Comparison of ENCODE assay signal across 8 mouse cellular contexts in the genomic region with DNA sequence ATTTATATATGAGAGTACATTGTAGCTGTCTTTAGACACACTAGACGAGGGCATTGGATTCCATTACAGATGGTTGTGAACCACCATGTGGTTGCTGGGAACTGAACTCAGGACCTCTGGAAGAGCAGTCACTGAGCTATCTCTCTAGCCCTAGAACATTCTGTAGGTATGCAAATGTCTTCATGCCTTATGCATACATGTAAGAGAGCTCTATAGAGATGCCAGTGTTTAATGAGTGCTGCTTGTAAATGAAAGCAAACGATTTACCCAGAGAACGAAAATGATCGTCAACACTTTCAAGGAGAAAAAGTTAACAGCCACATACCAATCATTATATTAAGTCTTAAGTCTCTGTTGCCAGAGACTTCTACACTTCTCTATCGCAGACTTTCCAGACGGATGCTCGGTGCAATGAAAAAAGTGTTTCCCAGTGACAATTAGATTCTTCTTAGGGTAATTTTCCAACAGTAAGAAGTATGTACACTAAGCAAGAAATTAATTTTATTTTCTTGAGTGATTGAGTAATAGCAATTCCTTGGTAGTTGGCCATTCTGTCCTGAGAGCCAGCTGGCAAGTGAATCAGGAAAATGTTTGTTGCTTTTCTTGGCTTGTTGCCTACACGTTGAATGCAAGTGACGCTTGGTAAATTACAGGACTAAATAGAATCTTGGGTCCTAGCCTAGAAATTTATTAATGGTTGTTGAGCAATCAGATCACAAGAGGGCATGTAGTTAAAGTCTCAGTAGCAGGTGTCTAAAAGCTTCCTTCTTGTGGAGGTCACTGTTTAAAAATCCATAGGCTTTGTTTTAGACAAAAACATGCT.
A peak's percentile ranks its signal among the peaks of the same experiment; 100 is the strongest.
DNase-seq lines count a peak whose midpoint lies in the region; ATAC-seq and TF ChIP-seq lines count a peak whose summit lies in the region.

No protein-coding gene starts in this region.

- H3K4me1 ChIP-seq in midbrain, postnatal 0 days (ENCODE audit: insufficient read depth, low read length), result no peaks in the 10 kb centered on the region
- H3K4me1 ChIP-seq in midbrain, embryonic 16.5 days (ENCODE audit: control insufficient read depth, insufficient read depth, low read length), result peaks cover 3% of the 10 kb centered on the region; the same call in 1 of the 2 replicates
- no peaks in the 10 kb centered on the region for H3K4me1 ChIP-seq in cerebellum, adult 2 months (ENCODE audit: control insufficient read depth, insufficient read depth, low read length)
- H3K4me1 ChIP-seq in midbrain, embryonic 13.5 days (replicated peaks), result no peaks in the 10 kb centered on the region

- H3K4me3 ChIP-seq in midbrain, postnatal 0 days (ENCODE audit: low read depth, low read length), result no peak overlapping the region
- H3K4me3 ChIP-seq in midbrain, embryonic 16.5 days (ENCODE audit: low read depth, low read length), result no peak overlapping the region
- H3K4me3 ChIP-seq in cerebellum, adult 2 months (replicated peaks; ENCODE audit: insufficient read depth, low read depth, low read length), result no peak overlapping the region
- no peak overlapping the region for H3K4me3 ChIP-seq in midbrain, embryonic 13.5 days (replicated peaks)

- no peak for ATAC-seq in midbrain, postnatal 0 days (ENCODE audit: low FRiP score)
- no peak for ATAC-seq in midbrain, embryonic 16.5 days
- no peak for ATAC-seq in midbrain, embryonic 13.5 days

- no peaks in the 10 kb centered on the region for H3K27me3 ChIP-seq in midbrain, postnatal 0 days (ENCODE audit: insufficient read depth, low read length)
- no peaks in the 10 kb centered on the region for H3K27me3 ChIP-seq in midbrain, embryonic 16.5 days (ENCODE audit: control insufficient read depth, insufficient read depth, low read depth, low read length)
- H3K27me3 ChIP-seq in cerebellum, adult 2 months (ENCODE audit: control insufficient read depth, insufficient read depth, low read length), result no peaks in the 10 kb centered on the region
- no peaks in the 10 kb centered on the region for H3K27me3 ChIP-seq in midbrain, embryonic 13.5 days

- H3K9me3 ChIP-seq in midbrain, postnatal 0 days (ENCODE audit: low read length), result no peaks in the 10 kb centered on the region
- no peaks in the 10 kb centered on the region for H3K9me3 ChIP-seq in midbrain, embryonic 16.5 days (replicated peaks; ENCODE audit: control insufficient read depth, low read length, poor library complexity, severe bottlenecking)
- no peaks in the 10 kb centered on the region for H3K9me3 ChIP-seq in midbrain, embryonic 13.5 days

- WGBS in midbrain, postnatal 0 days, result 85% methylated on average over 9 of the region's 9 CpGs
- 75% methylated on average over 9 of the region's 9 CpGs for WGBS in midbrain, embryonic 16.5 days
- 16% methylated on average over 9 of the region's 9 CpGs for WGBS in cerebellum, adult 2 months
- WGBS in midbrain, embryonic 13.5 days, result 90% methylated on average over 9 of the region's 9 CpGs

- H3K9ac ChIP-seq in midbrain, postnatal 0 days (replicated peaks; ENCODE audit: low read length, poor library complexity, severe bottlenecking), result no peak overlapping the region
- H3K9ac ChIP-seq in midbrain, embryonic 16.5 days (ENCODE audit: low read depth, low read length), result no peak overlapping the region
- H3K9ac ChIP-seq in midbrain, embryonic 13.5 days (replicated peaks), result no peak overlapping the region

- TF ChIP-seq CTCF in midbrain, postnatal 0 days (IDR thresholded peaks at IDR 0.05), result no peak
- no peak for TF ChIP-seq CTCF in cerebellum, adult 2 months (IDR thresholded peaks at IDR 0.05; ENCODE audit: borderline replicate concordance, insufficient read depth, low read depth, low read length)

- intact Hi-C loops in heart, postnatal 10 days (cut with DNase I), result no loop called here

- TF ChIP-seq POLR2A in cerebellum, adult 2 months (IDR thresholded peaks at IDR 0.05; ENCODE audit: borderline replicate concordance, insufficient read depth, low read length), result no peak

- no peak overlapping the region for H3K4me2 ChIP-seq in midbrain, postnatal 0 days (ENCODE audit: low read depth, low read length, poor library complexity, severe bottlenecking)
- no peak overlapping the region for H3K4me2 ChIP-seq in midbrain, embryonic 16.5 days (ENCODE audit: low read length)
- no peak overlapping the region for H3K4me2 ChIP-seq in midbrain, embryonic 13.5 days (replicated peaks)

- no peak overlapping the region for H3K27ac ChIP-seq in midbrain, postnatal 0 days (ENCODE audit: low read depth, low read length)
- H3K27ac ChIP-seq in midbrain, embryonic 16.5 days (ENCODE audit: low read length), result no peak overlapping the region
- no peak overlapping the region for H3K27ac ChIP-seq in cerebellum, adult 2 months (ENCODE audit: insufficient read depth, low read length)
- H3K27ac ChIP-seq in midbrain, embryonic 13.5 days, result no peak overlapping the region

- peak; percentile 85 for DNase-seq in midbrain, postnatal 0 days (ENCODE audit: low spot score)
- DNase-seq in cerebellum, adult 2 months, result peak; percentile 38 to 81
- peak; percentile 28 for DNase-seq in heart, postnatal 10 days
- peak; percentile 23 for DNase-seq in ovary, postnatal 14 days (ENCODE audit: low spot score)
- DNase-seq in frontal cortex, postnatal 14 days (ENCODE audit: low spot score in 2 of 2), result no peak
- no peak for DNase-seq in T-cell, adult 2 months (ENCODE audit: low spot score)

- H3K36me3 ChIP-seq in midbrain, postnatal 0 days (ENCODE audit: insufficient read depth, low read length), result no peaks in the 10 kb centered on the region
- H3K36me3 ChIP-seq in midbrain, embryonic 16.5 days (ENCODE audit: control insufficient read depth, insufficient read depth, low read length), result no peaks in the 10 kb centered on the region
- no peaks in the 10 kb centered on the region for H3K36me3 ChIP-seq in midbrain, embryonic 13.5 days

Comparison
In these comparisons a context has a peak if more than half of its experiments do, and no peak if none do; other contexts are left out.
1. DNase-seq: peak in midbrain, postnatal 0 days (single experiment), cerebellum, adult 2 months (2 of 2), heart, postnatal 10 days (2 of 2) and ovary, postnatal 14 days (single experiment); none in frontal cortex, postnatal 14 days (0 of 2) and T-cell, adult 2 months (single experiment).